In genomic region chr10:125538316-125538715, GRCm38 (mm10) we compare ENCODE assay signal across 8 mouse cellular contexts.
DNase-seq lines count a peak whose midpoint lies in the region; ATAC-seq lines count a peak whose summit lies in the region.

No protein-coding gene starts in this region.

- no peak overlapping the region for H3K9ac ChIP-seq in forebrain, embryonic 12.5 days
- H3K9ac ChIP-seq in midbrain, embryonic 11.5 days (ENCODE audit: low read length), result no peak overlapping the region
- H3K9ac ChIP-seq in midbrain, embryonic 15.5 days, result no peak overlapping the region

- no peaks in the 10 kb centered on the region for H3K27me3 ChIP-seq in forebrain, embryonic 12.5 days
- H3K27me3 ChIP-seq in forebrain, embryonic 10.5 days (ENCODE audit: poor library complexity, severe bottlenecking), result no peaks in the 10 kb centered on the region
- H3K27me3 ChIP-seq in midbrain, embryonic 11.5 days (ENCODE audit: control insufficient read depth, insufficient read depth, low read length), result no peaks in the 10 kb centered on the region
- no peaks in the 10 kb centered on the region for H3K27me3 ChIP-seq in midbrain, embryonic 15.5 days (replicated peaks)

- no peaks in the 10 kb centered on the region for H3K36me3 ChIP-seq in forebrain, embryonic 12.5 days (replicated peaks)
- no peaks in the 10 kb centered on the region for H3K36me3 ChIP-seq in forebrain, embryonic 10.5 days (replicated peaks)
- H3K36me3 ChIP-seq in midbrain, embryonic 11.5 days (ENCODE audit: control insufficient read depth, insufficient read depth, low read length), result no peaks in the 10 kb centered on the region
- H3K36me3 ChIP-seq in midbrain, embryonic 15.5 days (replicated peaks), result no peaks in the 10 kb centered on the region

- H3K4me1 ChIP-seq in forebrain, embryonic 12.5 days, result no peaks in the 10 kb centered on the region
- no peaks in the 10 kb centered on the region for H3K4me1 ChIP-seq in forebrain, embryonic 10.5 days
- no peaks in the 10 kb centered on the region for H3K4me1 ChIP-seq in midbrain, embryonic 11.5 days (ENCODE audit: control insufficient read depth, insufficient read depth, low read length)
- no peaks in the 10 kb centered on the region for H3K4me1 ChIP-seq in midbrain, embryonic 15.5 days

- no peak overlapping the region for H3K27ac ChIP-seq in forebrain, embryonic 12.5 days
- no peak overlapping the region for H3K27ac ChIP-seq in forebrain, embryonic 10.5 days
- no peak overlapping the region for H3K27ac ChIP-seq in midbrain, embryonic 11.5 days (ENCODE audit: low read depth, low read length)
- no peak overlapping the region for H3K27ac ChIP-seq in midbrain, embryonic 15.5 days

- no peak overlapping the region for H3K4me3 ChIP-seq in forebrain, embryonic 12.5 days (replicated peaks)
- H3K4me3 ChIP-seq in forebrain, embryonic 10.5 days, result no peak overlapping the region
- H3K4me3 ChIP-seq in midbrain, embryonic 11.5 days (ENCODE audit: low read depth, low read length), result no peak overlapping the region
- H3K4me3 ChIP-seq in midbrain, embryonic 15.5 days, result no peak overlapping the region

- ATAC-seq in forebrain, embryonic 12.5 days (ENCODE audit: low FRiP score), result peak; percentile 65; the same call in 1 of the 2 replicates
- ATAC-seq in midbrain, embryonic 11.5 days (ENCODE audit: low FRiP score), result peak; percentile 55; the same call in 1 of the 2 replicates
- ATAC-seq in midbrain, embryonic 15.5 days (replicated peaks), result no peak
- peak; percentile 96 for ATAC-seq in common myeloid progenitor, adult 5-6 weeks (replicated peaks; ENCODE audit: low read depth, poor library complexity, severe bottlenecking)
- ATAC-seq in activated CD4-positive, CD25-positive, alpha-beta regulatory T cell, adult 4 months, result no peak

- DNase-seq in forebrain, embryonic 10.5 days (ENCODE audit: extremely low spot score, low spot score), result no peak
- DNase-seq in midbrain, embryonic 11.5 days (ENCODE audit: low spot score, missing footprints), result no peak
- DNase-seq in kidney, postnatal 4 days, result peak; percentile 2 to 15
- no peak for DNase-seq in natural killer cell, adult 2 months (ENCODE audit: low spot score in 2 of 2)

- 47% methylated on average over 1 of the region's 1 CpGs for WGBS in forebrain, embryonic 12.5 days
- 60% methylated on average over 1 of the region's 1 CpGs for WGBS in forebrain, embryonic 10.5 days
- 49% methylated on average over 1 of the region's 1 CpGs for WGBS in midbrain, embryonic 11.5 days
- 44% methylated on average over 1 of the region's 1 CpGs for WGBS in midbrain, embryonic 15.5 days

- H3K4me2 ChIP-seq in forebrain, embryonic 12.5 days, result no peak overlapping the region
- H3K4me2 ChIP-seq in midbrain, embryonic 11.5 days, result no peak overlapping the region
- H3K4me2 ChIP-seq in midbrain, embryonic 15.5 days, result no peak overlapping the region

- H3K9me3 ChIP-seq in forebrain, embryonic 12.5 days, result no peaks in the 10 kb centered on the region
- no peaks in the 10 kb centered on the region for H3K9me3 ChIP-seq in forebrain, embryonic 10.5 days
- H3K9me3 ChIP-seq in midbrain, embryonic 11.5 days (ENCODE audit: control insufficient read depth, low read length), result no peaks in the 10 kb centered on the region
- no peaks in the 10 kb centered on the region for H3K9me3 ChIP-seq in midbrain, embryonic 15.5 days

Comparison
In these comparisons a context has a peak if more than half of its experiments do, and no peak if none do; other contexts are left out.
1. ATAC-seq: peak in forebrain, embryonic 12.5 days (single experiment), midbrain, embryonic 11.5 days (single experiment) and common myeloid progenitor, adult 5-6 weeks (single experiment); none in midbrain, embryonic 15.5 days (single experiment) and activated CD4-positive, CD25-positive, alpha-beta regulatory T cell, adult 4 months (single experiment).
2. DNase-seq: peak in kidney, postnatal 4 days (2 of 2); none in forebrain, embryonic 10.5 days (single experiment), midbrain, embryonic 11.5 days (single experiment) and natural killer cell, adult 2 months (0 of 2).